Mouse (Mus musculus) intestine, embryonic 16.5 days (tissue): ENCODE measurements around the gene Wfdc6a. TPM values are rescaled to one million over a fixed set of nuclear protein-coding genes. Genes with fewer than 3 reads are reported as not detected.

ENCODE experiments used
- ATAC-seq: fragments of 200-750 bp; cut with Nextera tagmentation; 2 replicates; pipeline ENCODE4 v1.8.0; 2017; ENCODE audit warnings: moderate TSS enrichment, moderate library complexity
- H3K27ac ChIP-seq: fragments of 300-500 bp; sonication (generic); 2 replicates; pipeline ENCODE4 v1.5.1; 2014; ENCODE audit warnings: mild to moderate bottlenecking, low read length
- H3K27me3 ChIP-seq: fragments of 300-500 bp; sonication (generic); replicated peaks from 2 replicates; pipeline ENCODE4 v1.6.1; 2014; ENCODE audit warnings: low read length, control low read depth, mixed read lengths; ENCODE audit not compliant: control insufficient read depth, insufficient read depth
- H3K36me3 ChIP-seq: fragments of 300-500 bp; sonication (generic); 2 replicates; pipeline ENCODE4 v1.6.1; 2014; ENCODE audit warnings: low read length, control low read depth; ENCODE audit not compliant: control insufficient read depth, insufficient read depth
- H3K4me1 ChIP-seq: fragments of 300-500 bp; sonication (generic); 2 replicates; pipeline ENCODE4 v1.6.1; 2014; ENCODE audit warnings: low read length, control low read depth, mixed read lengths; ENCODE audit not compliant: control insufficient read depth, insufficient read depth
- H3K4me2 ChIP-seq: fragments of 300-500 bp; sonication (generic); 2 replicates; pipeline ENCODE4 v1.6.1; 2014; ENCODE audit warnings: low read depth, low read length, control low read depth
- H3K4me3 ChIP-seq: fragments of 300-500 bp; sonication (generic); 2 replicates; pipeline ENCODE4 v1.5.1; 2014; ENCODE audit warnings: mild to moderate bottlenecking, low read length
- H3K9ac ChIP-seq: fragments of 300-500 bp; sonication (generic); 2 replicates; pipeline ENCODE4 v1.6.1; 2014; ENCODE audit warnings: low read depth, low read length
- H3K9me3 ChIP-seq: fragments of 300-500 bp; sonication (generic); 2 replicates; pipeline ENCODE4 v1.6.1; 2016; ENCODE audit warnings: low read length, control low read depth; ENCODE audit not compliant: control insufficient read depth
- WGBS: fragments of 180-500 bp; shearing (Covaris S2); extraction: QIAGEN DNeasy Blood & Tissue Kit; methylation state at CpG from one replicate; pipeline ENCODE4 v1.1.7; 2014; 5-methylcytosine and 5-hydroxymethylcytosine counted together
- polyA plus RNA-seq: library from polyadenylated mRNA; unstranded; fragments of >200 nt; fragmentation: Nextera tagmentation; extraction: Ambion mirVana; gene quantifications from 2 replicates; pipeline ENCODE4 v1.2.1, GENCODE M21; 2015

Gene Wfdc6a
- polyA plus RNA-seq, 1 experiment from 2014 or later: 1.4 TPM

- Histone ChIP-seq H3K4me2 (no peak overlapping the region), H3K9ac (no peak overlapping the region), H3K9me3 (no peaks in the 10 kb centered on the region), H3K4me1 (peaks cover 8% of the 10 kb centered on the region; the same call in 1 of the 2 replicates), H3K4me3 (no peak overlapping the region), H3K27me3 (no peaks in the 10 kb centered on the region), H3K27ac (peak overlapping the region; percentile 33), H3K36me3 (no peaks in the 10 kb centered on the region)
- 31% methylated on average over 8 of the region's 8 CpGs for WGBS
- ATAC-seq: peak; percentile 43
These were observed 44.4 kb downstream of the Wfdc6a start for GRCm38 (mm10) chr2:164540652-164541427.

DNA sequence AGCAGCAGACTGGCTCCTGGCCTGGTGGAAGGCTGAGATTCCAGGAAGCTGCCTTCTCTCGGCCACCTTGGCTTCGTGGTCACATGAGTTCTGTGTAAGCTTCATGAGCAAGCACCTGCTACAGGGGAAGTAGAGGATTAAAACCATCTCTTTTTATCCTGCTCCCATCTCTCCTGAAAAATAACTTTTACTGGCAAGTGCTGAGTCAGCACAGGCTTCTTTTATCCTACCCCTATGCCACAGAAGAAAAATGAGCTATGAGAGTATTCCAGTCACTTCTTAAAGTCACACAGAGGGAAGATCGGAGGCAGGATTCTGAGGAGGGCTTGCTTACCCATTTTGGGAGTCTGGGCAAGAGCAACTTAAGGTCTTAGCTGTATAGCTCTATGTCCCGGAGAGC, 48.2 kb downstream of the Wfdc6a start:
- H3K4me1 ChIP-seq: peaks cover 4% of the 10 kb centered on the region; the same call in 1 of the 2 replicates
- no peak overlapping the region for H3K27ac ChIP-seq
- H3K36me3 ChIP-seq: no peaks in the 10 kb centered on the region
- ATAC-seq: no peak
- 81% methylated on average over 4 of the region's 4 CpGs for WGBS
- no peaks in the 10 kb centered on the region for H3K27me3 ChIP-seq
- H3K9me3 ChIP-seq: no peaks in the 10 kb centered on the region
- H3K4me2 ChIP-seq: no peak overlapping the region
- no peak overlapping the region for H3K4me3 ChIP-seq
- H3K9ac ChIP-seq: no peak overlapping the region

DNA sequence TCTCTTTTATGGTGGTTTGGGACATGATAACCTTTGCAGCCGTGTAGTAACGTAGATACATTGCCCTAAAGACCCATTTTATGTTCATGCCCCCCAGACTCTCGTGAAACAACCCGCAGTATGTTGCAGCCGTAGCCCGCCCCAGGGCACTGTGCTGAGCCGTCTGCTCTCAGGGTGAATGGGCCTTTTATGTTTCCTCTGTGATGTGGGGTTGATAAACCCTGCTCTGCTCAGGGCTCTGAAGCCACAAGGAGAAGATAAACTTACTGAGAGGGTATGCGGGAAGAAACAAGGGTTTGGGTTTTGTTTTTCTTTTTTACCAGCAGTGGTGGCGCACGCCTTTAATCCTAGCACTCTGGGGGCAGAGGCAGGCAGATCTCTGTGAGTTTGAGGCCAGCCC, 50.9 kb downstream of the Wfdc6a start:
- H3K4me2 ChIP-seq: no peak overlapping the region
- no peaks in the 10 kb centered on the region for H3K4me1 ChIP-seq
- H3K9ac ChIP-seq: no peak overlapping the region
- no peak for ATAC-seq
- no peak overlapping the region for H3K27ac ChIP-seq
- no peaks in the 10 kb centered on the region for H3K9me3 ChIP-seq
- no peaks in the 10 kb centered on the region for H3K27me3 ChIP-seq
- no peak overlapping the region for H3K4me3 ChIP-seq
- H3K36me3 ChIP-seq: no peaks in the 10 kb centered on the region
- WGBS: 77% methylated on average over 10 of the region's 10 CpGs

DNA sequence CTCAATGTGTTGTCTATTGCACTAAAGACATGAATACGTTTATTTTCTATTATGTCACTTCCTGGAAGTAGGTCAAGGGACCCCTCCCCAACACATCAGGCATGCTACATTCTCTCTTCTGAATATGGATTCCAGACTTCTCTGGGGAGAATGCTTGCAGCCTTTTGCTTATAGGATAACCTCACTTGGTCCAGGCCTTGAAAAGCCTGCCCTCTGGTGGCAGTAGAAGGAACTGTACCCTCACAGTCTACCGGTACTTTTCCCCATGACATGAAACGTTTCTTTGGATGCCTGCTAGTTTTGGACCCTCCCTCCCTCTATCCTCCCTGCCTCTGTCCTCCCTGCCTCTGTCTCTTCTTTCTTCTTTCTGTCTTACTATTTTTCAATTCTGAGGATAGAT, 54.1 kb downstream of the Wfdc6a start:
- H3K4me3 ChIP-seq: no peak overlapping the region
- WGBS: 4% methylated on average over 3 of the region's 3 CpGs
- no peaks in the 10 kb centered on the region for H3K4me1 ChIP-seq
- H3K9me3 ChIP-seq: no peaks in the 10 kb centered on the region
- H3K27me3 ChIP-seq: no peaks in the 10 kb centered on the region
- H3K9ac ChIP-seq: no peak overlapping the region
- no peak overlapping the region for H3K4me2 ChIP-seq
- no peaks in the 10 kb centered on the region for H3K36me3 ChIP-seq
- ATAC-seq: peak; percentile 33; the same call in 1 of the 2 replicates
- no peak overlapping the region for H3K27ac ChIP-seq

Other genes starting within 250 kb of the Wfdc6a start
- gene Slpi, start 196.4 kb downstream of the Wfdc6a start, polyA plus RNA-seq: 2.3 and 2.7 TPM in 2 replicates
- 25.1 and 25.4 TPM in 2 replicates for gene Rbpjl, start 182.3 kb downstream of the Wfdc6a start, polyA plus RNA-seq
- gene Matn4, start 180.3 kb downstream of the Wfdc6a start, polyA plus RNA-seq: 8.3 and 9.0 TPM in 2 replicates
- 130 and 138 TPM in 2 replicates for gene Sdc4, start 141.6 kb downstream of the Wfdc6a start, polyA plus RNA-seq
- gene Sys1, start 128.5 kb downstream of the Wfdc6a start, polyA plus RNA-seq: 54.0 and 56.4 TPM in 2 replicates
- 9.8 and 11.9 TPM in 2 replicates for gene Gm20458, start 124.5 kb downstream of the Wfdc6a start, polyA plus RNA-seq
- gene Trp53tg5, start 111.7 kb downstream of the Wfdc6a start, polyA plus RNA-seq: not detected in 2 replicates
- gene Dbndd2, start 99.3 kb downstream of the Wfdc6a start, polyA plus RNA-seq: 16.0 and 16.4 TPM in 2 replicates
- gene Pigt, start 87.9 kb downstream of the Wfdc6a start, polyA plus RNA-seq: 59.1 and 61.4 TPM in 2 replicates
- gene Wfdc2, start 23.0 kb downstream of the Wfdc6a start, polyA plus RNA-seq: 36.8 and 42.4 TPM in 2 replicates
- not detected in 2 replicates for gene Spint3, start 12.0 kb downstream of the Wfdc6a start, polyA plus RNA-seq
- gene Eppin, start 8.1 kb upstream of the Wfdc6a start, polyA plus RNA-seq: not detected in 2 replicates
- gene Wfdc6b, start 28.1 kb upstream of the Wfdc6a start, polyA plus RNA-seq: not detected in 2 replicates
- not detected in 2 replicates for gene Wfdc8, start 28.2 kb upstream of the Wfdc6a start, polyA plus RNA-seq
- gene Wfdc16, start 53.3 kb upstream of the Wfdc6a start, polyA plus RNA-seq: not detected in 2 replicates
- gene Wfdc10, start 70.6 kb upstream of the Wfdc6a start, polyA plus RNA-seq: 0.34 TPM in 1 of 2 replicates, not detected in the other
- not detected in 2 replicates for gene Wfdc9, start 71.1 kb upstream of the Wfdc6a start, polyA plus RNA-seq
- not detected in 2 replicates for gene Wfdc11, start 88.6 kb upstream of the Wfdc6a start, polyA plus RNA-seq
- gene Wfdc13, start 99.7 kb upstream of the Wfdc6a start, polyA plus RNA-seq: 0.17 and 0.21 TPM in 2 replicates
- gene Spint4, start 113.1 kb upstream of the Wfdc6a start, polyA plus RNA-seq: not detected in 2 replicates
- not detected in 2 replicates for gene Spint5, start 129.9 kb upstream of the Wfdc6a start, polyA plus RNA-seq
- gene Wfdc3, start 160.5 kb upstream of the Wfdc6a start, polyA plus RNA-seq: 1.3 and 1.8 TPM in 2 replicates
- 55.9 and 56.9 TPM in 2 replicates for gene Dnttip1, start 160.5 kb upstream of the Wfdc6a start, polyA plus RNA-seq
- gene Ube2c, start 184.5 kb upstream of the Wfdc6a start, polyA plus RNA-seq: 360 and 426 TPM in 2 replicates
- gene Tnnc2, start 194.5 kb upstream of the Wfdc6a start, polyA plus RNA-seq: 3.2 and 3.9 TPM in 2 replicates
- 18.3 and 19.6 TPM in 2 replicates for gene Snx21, start 200.4 kb upstream of the Wfdc6a start, polyA plus RNA-seq
- gene Acot8, start 219.4 kb upstream of the Wfdc6a start, polyA plus RNA-seq: 37.5 and 39.5 TPM in 2 replicates
- 9.3 and 10.3 TPM in 2 replicates for gene Zswim3, start 219.7 kb upstream of the Wfdc6a start, polyA plus RNA-seq
- 11.7 and 13.4 TPM in 2 replicates for gene Zswim1, start 237.2 kb upstream of the Wfdc6a start, polyA plus RNA-seq
- not detected in 2 replicates for gene Spata25, start 243.1 kb upstream of the Wfdc6a start, polyA plus RNA-seq
- gene Ctsa, start 247.4 kb upstream of the Wfdc6a start, polyA plus RNA-seq: 418 and 551 TPM in 2 replicates
- 6.1 and 7.5 TPM in 2 replicates for gene Neurl2, start 248.0 kb upstream of the Wfdc6a start, polyA plus RNA-seq